Mouse (Mus musculus): ENCODE measurements around the gene Gm9821. TPM values are rescaled to one million over a fixed set of nuclear protein-coding genes. Genes with fewer than 3 reads are reported as not detected.

Gm9821 gene
- total and polyA plus RNA-seq, 2 experiments from 2014 or later = 0.11 to 0.14 TPM

DNA sequence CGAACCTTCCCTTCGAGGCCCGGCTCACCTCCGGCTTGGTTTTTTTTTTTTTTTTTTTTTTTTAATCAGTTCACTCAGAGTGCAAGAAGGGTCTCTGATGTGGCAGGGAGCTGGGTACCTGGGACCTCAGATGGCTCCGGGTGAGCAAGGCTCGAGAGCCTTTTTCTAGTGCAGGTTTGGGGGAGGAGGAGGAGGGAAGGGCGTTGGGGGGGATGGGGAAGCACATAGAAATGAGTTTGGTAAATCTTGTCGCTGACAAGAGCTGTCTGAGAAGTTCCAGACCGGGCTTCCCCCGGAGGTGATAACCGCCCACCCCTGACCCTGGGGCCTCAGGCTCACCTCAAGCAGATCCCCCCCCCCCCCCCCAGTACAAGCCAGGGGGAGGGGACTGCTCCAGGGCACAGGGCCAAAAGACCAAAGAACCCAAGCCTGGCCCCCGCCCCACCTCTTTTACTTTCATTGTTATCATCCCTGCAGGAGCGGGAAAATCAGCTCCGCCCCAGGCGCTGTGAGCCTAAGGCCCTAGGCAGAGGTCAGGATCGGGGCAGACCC is 13.3 kb upstream of the Gm9821 start, which contains the start of gene Mdk:
Gene Mdk (minus strand): TSS at position 138 of the 552 bp plus-strand sequence.
- Histone ChIP-seq H3K9ac (replicated peaks; ENCODE audit: low read length, poor library complexity, severe bottlenecking) (peak within 1 kb of the TSS; percentile 46), H3K4me1 (ENCODE audit: insufficient read depth, low read length) (no peaks in the 10 kb centered on the region; the same call in 1 of the 2 replicates), H3K4me2 (ENCODE audit: low read depth, low read length, poor library complexity, severe bottlenecking) (peak within 1 kb of the TSS; percentile 55), H3K36me3 (ENCODE audit: insufficient read depth, low read length) (peaks cover 19% of the 10 kb centered on the region), H3K9me3 (ENCODE audit: low read length) (no peaks in the 10 kb centered on the region), H3K27ac (ENCODE audit: low read depth, low read length) (peak within 1 kb of the TSS; percentile 32; the same call in 1 of the 2 replicates), H3K27me3 (ENCODE audit: insufficient read depth, low read length) (0 out of 2 replicates have a peak, but pooled peaks cover 3% of the 10 kb centered on the region), H3K4me3 (ENCODE audit: low read depth, low read length) (peak within 1 kb of the TSS; percentile 34)
- WGBS = 14% methylated on average over 16 of the region's 16 CpGs
- TF ChIP-seq CTCF (IDR thresholded peaks at IDR 0.05) = no peak
- DNase-seq (ENCODE audit: low spot score) (no peak), ATAC-seq (ENCODE audit: low FRiP score) (no peak)

DNA sequence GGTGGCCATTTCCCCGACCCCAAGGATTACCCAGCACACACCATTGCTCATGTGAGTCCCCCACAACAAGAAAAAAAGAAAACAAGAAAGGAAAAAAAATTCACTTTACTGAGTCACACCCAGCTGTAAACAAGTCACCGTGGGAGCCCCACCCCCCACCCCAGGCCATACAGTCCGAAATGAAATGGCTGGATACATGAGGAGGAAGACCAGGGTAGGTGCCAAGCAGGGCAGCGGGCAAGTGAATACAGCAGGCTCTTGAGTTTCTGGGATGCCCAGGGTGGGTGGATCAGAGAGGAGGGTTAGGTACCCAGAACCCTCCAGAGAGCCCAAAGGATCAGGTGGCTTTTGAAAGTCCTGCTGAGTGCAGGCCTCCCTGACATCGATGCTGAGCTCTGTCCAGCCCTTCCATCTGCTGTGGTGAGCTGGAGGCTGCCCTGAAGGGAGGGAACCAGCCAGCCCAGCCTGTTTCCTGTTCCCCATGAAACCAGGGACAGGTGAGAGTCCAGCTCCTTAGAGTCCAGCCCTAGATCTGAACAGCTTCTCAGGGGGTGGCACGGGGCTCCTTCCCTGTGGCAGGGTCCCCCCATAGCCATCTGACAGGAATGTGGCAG is 12.7 kb upstream of the Gm9821 start:
- no peak overlapping the region for H3K4me2 ChIP-seq (ENCODE audit: low read depth, low read length, poor library complexity, severe bottlenecking)
- ATAC-seq (ENCODE audit: low FRiP score) = no peak
- no peak overlapping the region for H3K27ac ChIP-seq (ENCODE audit: low read depth, low read length)
- H3K4me1 ChIP-seq (ENCODE audit: insufficient read depth, low read length) = no peaks in the 10 kb centered on the region; the same call in 1 of the 2 replicates
- no peak overlapping the region for H3K4me3 ChIP-seq (ENCODE audit: low read depth, low read length)
- H3K9ac ChIP-seq (replicated peaks; ENCODE audit: low read length, poor library complexity, severe bottlenecking) = no peak overlapping the region
- DNase-seq (ENCODE audit: low spot score) = no peak
- H3K36me3 ChIP-seq (ENCODE audit: insufficient read depth, low read length) = peaks cover 24% of the 10 kb centered on the region
- no peak for TF ChIP-seq CTCF (IDR thresholded peaks at IDR 0.05)
- WGBS = 22% methylated on average over 6 of the region's 6 CpGs
- H3K9me3 ChIP-seq (ENCODE audit: low read length) = no peaks in the 10 kb centered on the region
- H3K27me3 ChIP-seq (ENCODE audit: insufficient read depth, low read length) = 0 out of 2 replicates have a peak, but pooled peaks cover 3% of the 10 kb centered on the region

DNA sequence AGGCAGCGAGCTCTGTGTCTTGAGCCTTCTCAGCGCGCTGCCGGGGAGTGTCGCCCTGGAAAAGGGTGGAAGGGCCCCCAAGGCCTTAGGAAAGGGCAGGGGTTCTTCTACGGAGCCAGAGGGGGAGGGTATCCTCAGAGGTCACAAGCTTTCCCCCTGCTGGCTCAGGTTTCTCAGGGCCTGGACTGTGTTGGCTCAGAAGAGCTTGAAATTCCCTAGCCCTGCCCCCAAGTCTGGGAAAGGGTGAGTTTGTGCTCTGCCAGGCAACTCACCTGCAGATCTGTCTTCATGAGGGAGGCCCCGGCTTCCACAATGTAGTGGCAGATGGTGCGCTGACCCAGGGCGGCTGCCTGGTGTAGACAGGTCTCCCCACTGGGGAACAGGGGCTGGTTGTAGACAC is 12.0 kb upstream of the Gm9821 start:
- H3K27ac ChIP-seq (ENCODE audit: low read depth, low read length) = no peak overlapping the region
- no peaks in the 10 kb centered on the region; the same call in 1 of the 2 replicates for H3K4me1 ChIP-seq (ENCODE audit: insufficient read depth, low read length)
- peaks cover 30% of the 10 kb centered on the region for H3K36me3 ChIP-seq (ENCODE audit: insufficient read depth, low read length)
- H3K4me3 ChIP-seq (ENCODE audit: low read depth, low read length) = no peak overlapping the region
- 0 out of 2 replicates have a peak, but pooled peaks cover 3% of the 10 kb centered on the region for H3K27me3 ChIP-seq (ENCODE audit: insufficient read depth, low read length)
- no peak overlapping the region for H3K9ac ChIP-seq (replicated peaks; ENCODE audit: low read length, poor library complexity, severe bottlenecking)
- no peak for ATAC-seq (ENCODE audit: low FRiP score)
- DNase-seq (ENCODE audit: low spot score) = no peak
- H3K4me2 ChIP-seq (ENCODE audit: low read depth, low read length, poor library complexity, severe bottlenecking) = no peak overlapping the region
- no peak for TF ChIP-seq CTCF (IDR thresholded peaks at IDR 0.05)
- H3K9me3 ChIP-seq (ENCODE audit: low read length) = no peaks in the 10 kb centered on the region
- 53% methylated on average over 9 of the region's 9 CpGs for whole genome bisulfite sequencing

DNA sequence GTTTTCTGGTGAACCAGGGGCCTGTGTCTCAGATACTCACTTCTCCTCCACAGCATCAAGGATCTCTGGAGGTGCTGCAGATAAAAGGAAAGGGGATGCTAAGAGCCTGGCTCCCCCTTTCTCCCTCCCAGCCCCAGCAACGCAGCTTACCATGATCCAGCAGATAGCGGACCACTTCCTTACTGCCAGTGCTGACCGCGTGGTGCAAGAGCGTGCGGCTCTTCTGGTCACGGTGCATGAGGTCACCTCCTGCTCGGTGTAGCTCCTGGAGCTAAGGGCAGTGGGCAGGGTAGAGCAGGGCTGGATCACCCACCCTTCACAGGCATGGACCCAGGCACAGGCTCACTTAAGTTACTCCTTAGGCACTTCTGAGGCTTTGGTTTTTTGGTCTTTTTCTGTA is 11.5 kb upstream of the Gm9821 start:
- ATAC-seq (ENCODE audit: low FRiP score) (no peak), DNase-seq (ENCODE audit: low spot score) (no peak)
- Histone ChIP-seq H3K9ac (replicated peaks; ENCODE audit: low read length, poor library complexity, severe bottlenecking) (no peak overlapping the region), H3K36me3 (ENCODE audit: insufficient read depth, low read length) (peaks cover 33% of the 10 kb centered on the region), H3K9me3 (ENCODE audit: low read length) (no peaks in the 10 kb centered on the region), H3K4me3 (ENCODE audit: low read depth, low read length) (no peak overlapping the region), H3K27ac (ENCODE audit: low read depth, low read length) (no peak overlapping the region), H3K27me3 (ENCODE audit: insufficient read depth, low read length) (0 out of 2 replicates have a peak, but pooled peaks cover 3% of the 10 kb centered on the region), H3K4me1 (ENCODE audit: insufficient read depth, low read length) (no peaks in the 10 kb centered on the region; the same call in 1 of the 2 replicates), H3K4me2 (ENCODE audit: low read depth, low read length, poor library complexity, severe bottlenecking) (no peak overlapping the region)
- 60% methylated on average over 6 of the region's 8 CpGs for WGBS
- no peak for TF ChIP-seq CTCF (IDR thresholded peaks at IDR 0.05)

DNA sequence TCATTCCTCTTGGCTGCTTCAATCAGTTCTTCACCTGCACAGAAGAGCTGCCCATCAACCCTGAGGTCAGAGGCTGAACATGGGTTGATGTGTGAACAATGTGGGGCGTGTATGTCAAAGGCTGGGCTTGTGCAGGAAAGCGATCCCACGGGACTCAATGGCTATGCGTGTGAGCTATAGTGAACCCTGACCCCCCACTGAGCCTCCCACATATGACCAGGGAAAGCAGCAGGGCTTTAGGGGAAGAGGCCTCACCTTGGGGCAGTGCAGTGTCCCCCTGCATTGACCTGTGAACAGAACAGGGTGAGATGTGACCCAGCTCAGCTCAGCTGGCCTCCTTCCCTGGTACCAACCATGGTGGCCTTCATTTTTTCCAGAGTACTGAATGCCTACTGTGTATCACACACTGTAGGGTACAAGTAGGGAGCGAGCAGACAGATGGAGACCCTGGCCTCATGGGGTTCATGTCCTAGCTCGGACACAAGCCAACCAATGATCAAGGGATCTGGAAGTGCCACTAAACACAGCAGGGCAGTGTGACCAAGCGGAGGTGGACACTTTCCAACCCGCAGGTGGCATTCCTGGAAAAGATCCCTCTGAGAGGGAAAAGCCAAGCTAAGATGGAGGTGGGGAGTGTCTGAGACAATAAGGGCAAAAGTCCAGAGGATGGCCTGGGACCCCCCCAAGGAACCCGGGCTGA is 10.5 kb upstream of the Gm9821 start:
- DNase-seq (ENCODE audit: low spot score) (no peak), ATAC-seq (ENCODE audit: low FRiP score) (no peak)
- Histone ChIP-seq H3K4me1 (ENCODE audit: insufficient read depth, low read length) (no peaks in the 10 kb centered on the region; the same call in 1 of the 2 replicates), H3K4me3 (ENCODE audit: low read depth, low read length) (no peak overlapping the region), H3K4me2 (ENCODE audit: low read depth, low read length, poor library complexity, severe bottlenecking) (no peak overlapping the region), H3K27ac (ENCODE audit: low read depth, low read length) (no peak overlapping the region), H3K36me3 (ENCODE audit: insufficient read depth, low read length) (peaks cover 43% of the 10 kb centered on the region), H3K9me3 (ENCODE audit: low read length) (no peaks in the 10 kb centered on the region), H3K27me3 (ENCODE audit: insufficient read depth, low read length) (0 out of 2 replicates have a peak, but pooled peaks cover 3% of the 10 kb centered on the region), H3K9ac (replicated peaks; ENCODE audit: low read length, poor library complexity, severe bottlenecking) (no peak overlapping the region)
- WGBS = 87% methylated on average over 9 of the region's 9 CpGs
- no peak for TF ChIP-seq CTCF (IDR thresholded peaks at IDR 0.05)

Measured in midbrain, postnatal 0 days (tissue).